Mouse (Mus musculus) cerebellum, adult 9-10 months (tissue): ENCODE results near the gene Alkbh2.

Experiments
- DNase-seq: peaks from one replicate; pipeline ENCODE4 v3.0.0; 2022

Alkbh2 gene

DNA sequence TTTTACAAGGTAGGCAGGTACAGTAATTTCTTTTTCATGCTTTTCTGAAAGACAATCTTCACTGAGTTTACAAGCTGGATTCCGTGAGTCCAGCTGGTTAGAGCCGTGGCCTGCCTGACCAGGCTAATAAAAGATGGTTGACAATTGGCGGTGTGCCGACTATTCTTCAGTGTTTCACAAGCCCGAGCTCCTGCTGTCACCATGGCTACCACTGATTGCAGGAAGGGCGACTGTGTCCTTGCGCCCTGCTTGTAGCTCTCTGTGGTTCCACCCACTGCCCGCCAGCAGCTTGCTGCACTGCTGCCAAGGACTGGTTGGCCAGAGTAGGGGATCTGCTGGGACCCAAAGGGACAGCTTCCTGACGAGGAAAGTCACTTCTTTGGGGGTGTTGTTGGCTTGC, 11.2 kb upstream of the Alkbh2 start:
- peak; percentile 54 for DNase-seq

DNA sequence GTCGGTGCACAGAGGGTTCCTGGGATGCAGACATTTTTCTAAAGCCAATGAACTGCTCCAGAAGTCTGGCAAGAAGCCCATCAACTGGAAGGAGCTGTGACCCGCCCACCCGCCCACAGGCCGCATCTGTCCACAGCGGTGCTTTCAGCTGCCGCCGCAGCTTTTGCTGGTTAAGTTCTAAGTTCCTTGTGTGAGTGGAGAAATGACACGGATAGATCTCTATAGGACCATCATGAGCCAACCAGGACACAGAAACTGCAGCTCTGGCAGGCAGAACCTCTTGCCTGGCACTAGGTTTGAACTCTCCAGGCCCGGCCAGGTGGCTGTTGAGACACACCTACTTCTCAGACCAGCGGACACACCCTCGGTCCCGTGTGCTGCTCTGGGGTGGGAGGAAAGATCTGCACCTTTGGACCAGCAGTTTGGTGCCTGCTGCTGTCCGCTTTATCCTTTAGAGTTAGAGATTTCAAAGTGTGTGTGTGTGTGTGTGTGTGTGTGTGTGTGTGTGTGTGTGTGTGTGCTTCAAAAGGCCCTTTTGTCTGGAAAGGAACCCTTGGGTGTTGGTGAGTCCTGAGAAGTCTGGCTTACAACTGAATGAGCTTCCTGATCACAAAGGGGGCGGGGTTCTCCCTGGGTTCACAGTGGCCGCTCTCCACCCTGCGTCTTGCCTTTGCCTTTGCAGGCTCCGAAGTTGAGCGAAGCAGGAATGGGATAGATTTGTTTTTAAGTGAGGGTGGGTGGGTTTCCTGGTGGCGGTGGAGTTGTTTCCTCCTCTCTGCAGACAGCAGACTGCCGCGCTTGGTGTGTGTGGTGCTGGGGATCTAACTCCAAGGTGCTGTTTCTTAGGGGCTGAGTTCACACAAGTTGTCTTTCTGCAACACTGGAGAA, 10.5 kb upstream of the Alkbh2 start:
- no peak for DNase-seq

DNA sequence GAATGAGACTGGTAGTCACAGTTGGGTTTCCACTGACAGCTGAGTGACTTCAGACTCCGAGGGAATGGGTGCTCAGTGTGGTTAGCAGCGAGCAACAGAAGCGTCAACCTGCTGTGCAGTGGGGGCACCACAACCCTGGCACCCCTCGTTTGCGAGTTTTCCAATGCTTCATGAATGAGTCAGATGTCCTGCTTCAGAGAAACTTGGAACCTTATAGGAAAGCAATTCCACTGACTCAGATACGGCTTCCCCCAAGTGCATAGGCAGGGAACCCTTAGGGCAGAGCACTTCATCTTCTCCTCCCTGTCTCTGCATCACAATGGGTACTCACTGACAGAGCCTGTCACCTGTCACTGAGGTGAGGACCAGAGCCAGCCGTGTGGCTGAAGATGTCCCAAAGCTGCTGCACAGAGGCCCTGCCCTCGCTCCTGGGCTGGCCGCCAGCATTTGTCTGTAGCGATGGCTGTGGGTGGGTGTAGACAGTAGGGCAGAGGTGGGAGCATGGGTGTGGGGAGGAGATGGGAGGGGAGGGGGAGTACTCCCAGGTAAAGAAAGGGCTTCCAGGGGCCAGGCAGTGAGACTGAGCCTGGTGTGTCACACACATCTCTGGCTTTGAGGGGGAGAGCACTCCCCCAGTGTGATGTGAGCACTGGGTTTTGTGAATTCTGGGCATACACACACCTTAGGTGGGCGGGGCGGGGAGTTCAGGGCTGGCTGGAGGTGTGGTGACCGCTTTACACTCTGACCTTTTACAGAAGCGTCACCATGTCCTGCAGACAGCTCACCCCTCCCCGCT, 9.7 kb upstream of the Alkbh2 start:
- DNase-seq = no peak

DNA sequence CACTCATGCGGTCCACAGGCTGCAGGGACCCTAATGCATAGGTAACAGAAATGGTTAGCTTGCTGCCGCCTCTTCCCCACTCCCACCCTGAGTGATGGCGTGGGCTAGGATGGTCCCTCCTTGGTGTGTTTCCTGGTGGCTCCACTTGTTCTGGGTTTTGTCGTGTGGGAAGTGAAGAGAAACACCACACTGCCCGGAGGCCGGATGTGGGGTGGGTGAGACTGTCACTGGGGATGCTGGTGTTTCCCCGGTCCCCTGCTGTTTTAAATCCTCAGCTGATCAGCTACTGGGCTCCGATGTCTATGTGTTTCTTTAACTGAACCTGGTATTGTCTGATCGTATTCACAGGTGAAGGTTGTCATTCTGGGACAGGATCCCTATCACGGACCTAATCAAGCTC, 7.5 kb upstream of the Alkbh2 start:
- no peak for DNase-seq

DNA sequence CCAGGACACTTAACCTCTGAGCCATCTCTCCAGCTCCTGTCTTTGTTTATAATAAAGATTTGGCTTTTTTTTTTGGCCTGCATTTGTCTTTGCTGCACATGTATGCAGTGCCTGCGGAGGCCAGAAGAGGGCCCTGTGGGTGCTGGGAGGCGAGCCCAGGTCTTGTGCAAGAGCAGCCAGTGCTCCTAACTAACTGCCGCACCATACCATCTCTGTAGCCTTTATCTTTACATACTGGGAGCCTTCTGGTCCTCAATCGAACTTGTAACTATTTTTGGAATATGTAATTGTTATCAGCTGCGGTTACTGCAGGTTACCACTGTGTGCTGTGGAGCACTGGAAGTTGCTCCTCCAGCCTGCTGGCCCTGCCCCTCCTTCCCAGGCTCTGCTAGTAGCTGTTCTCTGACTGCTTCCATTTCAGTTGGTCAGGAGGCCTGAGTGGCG, 6.1 kb upstream of the Alkbh2 start:
- no peak for DNase-seq

DNA sequence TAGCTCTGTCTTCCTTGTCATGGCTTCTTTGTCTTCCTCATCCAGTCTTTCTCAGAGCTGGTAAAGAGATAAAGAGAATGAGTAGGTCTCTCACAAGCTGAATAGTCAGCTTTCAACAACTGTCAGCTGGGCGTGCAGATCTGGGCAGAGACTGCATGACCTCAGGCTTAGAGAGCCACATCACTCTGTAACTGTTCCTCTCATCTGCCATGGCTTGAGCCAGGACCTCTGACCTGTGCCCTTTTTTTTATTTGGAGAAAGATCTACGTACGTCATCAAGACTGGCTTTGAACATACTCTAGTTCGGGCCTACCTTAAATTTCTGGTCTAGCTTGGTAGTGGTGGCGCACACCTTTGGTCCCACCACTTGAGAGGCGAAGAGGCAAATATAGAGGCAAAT, 4.8 kb upstream of the Alkbh2 start:
- no peak for DNase-seq

DNA sequence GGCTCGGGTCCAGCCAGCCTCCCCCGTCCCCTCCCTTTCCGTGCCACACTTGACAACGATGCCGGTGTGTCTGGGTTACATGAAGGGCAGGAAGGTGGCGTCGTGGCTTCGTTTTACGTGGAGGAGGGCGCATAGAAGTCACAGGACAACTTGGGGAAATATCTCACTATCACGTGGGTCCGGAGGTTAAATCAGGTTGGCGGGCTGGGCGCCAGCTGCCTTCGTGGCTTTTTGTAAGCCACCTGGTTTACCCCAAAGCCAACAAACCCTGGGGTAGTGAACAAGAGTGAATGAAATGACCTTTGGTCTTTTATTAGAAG, 3.5 kb upstream of the Alkbh2 start:
- DNase-seq = peak; percentile 73

DNA sequence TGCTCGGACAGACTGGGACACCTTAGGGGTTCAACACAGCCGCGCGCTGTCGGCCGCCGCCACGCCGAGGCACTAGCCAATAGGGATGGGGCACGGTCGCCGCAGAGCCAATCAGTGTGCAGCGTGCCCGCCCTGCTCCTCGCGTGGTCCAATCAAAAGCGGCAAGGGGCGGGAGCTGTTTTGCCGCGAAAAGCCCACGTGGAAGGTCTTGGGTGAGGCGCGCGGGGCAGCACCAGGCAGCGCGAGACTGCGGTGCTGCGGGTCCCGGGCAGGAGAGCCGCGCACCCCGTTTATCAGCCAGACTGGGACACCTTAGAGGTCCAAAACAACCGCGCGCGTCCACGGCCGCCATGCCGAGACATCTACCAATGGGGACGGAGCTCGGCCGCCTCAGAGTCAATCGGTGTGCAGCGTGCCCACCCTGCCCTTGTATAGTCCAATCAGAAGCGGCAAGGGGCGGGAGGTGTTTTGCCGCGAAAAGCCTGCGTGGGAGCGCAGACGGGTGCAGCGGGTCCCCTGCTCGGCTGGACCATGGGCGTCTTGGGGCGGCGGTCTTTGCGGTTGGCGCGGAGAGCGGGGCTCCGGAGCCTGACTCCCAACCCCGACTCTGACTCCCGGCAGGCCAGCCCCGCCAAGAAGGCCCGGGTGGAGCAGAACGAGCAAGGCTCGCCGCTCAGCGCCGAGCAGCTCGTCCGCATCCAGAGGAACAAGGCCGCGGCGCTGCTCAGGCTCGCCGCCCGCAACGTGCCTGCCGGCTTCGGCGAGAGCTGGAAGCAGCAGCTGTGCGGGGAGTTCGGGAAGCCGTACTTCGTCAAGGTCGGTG, 2.9 kb upstream of the Alkbh2 start:
- peak; percentile 92 for DNase-seq

DNA sequence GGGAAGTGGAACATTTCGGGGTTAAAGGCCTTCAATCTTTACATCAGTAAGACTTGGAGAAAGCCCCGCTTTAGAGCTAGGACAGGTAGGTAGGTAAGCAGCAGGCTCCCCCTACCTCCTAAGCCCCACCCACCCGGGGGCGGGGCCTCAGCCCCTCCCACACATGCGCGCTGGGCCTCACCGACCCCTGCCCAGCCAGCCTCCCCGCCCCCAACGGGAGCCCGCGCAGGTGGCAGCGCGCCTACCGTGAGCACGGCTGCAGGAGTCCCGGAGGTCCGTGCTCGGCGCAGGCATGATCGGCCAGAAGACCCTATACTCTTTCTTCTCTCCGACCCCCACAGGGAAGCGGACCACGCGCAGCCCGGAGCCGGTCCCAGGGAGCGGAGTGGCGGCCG, 2.2 kb upstream of the Alkbh2 start, which contains the start of gene Ung:
Gene Ung, plus strand, starts transcription at position 176 of the 395 bp plus-strand sequence.
- DNase-seq = peak; percentile 59

DNA sequence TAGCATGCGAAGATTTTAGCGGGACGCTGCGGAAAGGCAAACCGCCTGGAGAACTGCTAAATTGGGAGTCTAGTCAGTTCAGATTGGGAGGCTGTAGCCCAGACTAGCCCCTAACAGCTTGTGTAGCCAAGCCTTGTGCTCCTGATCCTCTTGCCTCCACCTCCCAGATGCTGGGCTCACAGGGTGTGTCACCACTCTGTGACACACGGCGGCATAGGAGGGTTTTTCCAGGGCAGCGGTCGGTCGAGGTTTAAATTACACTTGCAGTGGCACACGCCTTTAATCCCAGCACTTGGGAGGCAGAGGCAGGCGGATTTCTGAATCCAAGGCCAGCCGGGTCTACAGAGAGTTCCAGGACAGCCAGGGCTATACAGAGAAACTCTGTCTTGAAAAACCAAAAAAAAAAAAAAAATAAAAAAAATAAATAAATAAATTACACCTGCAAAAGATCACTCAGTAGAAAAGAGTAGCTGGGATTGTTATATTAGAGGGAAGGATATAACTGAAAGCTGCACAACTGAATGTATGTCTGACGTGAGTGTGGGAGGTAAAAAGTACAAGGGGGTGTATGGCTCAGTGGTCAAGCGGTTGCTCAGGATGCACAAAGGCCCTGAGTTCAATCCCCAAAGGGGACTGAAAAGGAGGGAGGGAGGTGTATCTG, 1.7 kb upstream of the Alkbh2 start:
- DNase-seq = no peak

DNA sequence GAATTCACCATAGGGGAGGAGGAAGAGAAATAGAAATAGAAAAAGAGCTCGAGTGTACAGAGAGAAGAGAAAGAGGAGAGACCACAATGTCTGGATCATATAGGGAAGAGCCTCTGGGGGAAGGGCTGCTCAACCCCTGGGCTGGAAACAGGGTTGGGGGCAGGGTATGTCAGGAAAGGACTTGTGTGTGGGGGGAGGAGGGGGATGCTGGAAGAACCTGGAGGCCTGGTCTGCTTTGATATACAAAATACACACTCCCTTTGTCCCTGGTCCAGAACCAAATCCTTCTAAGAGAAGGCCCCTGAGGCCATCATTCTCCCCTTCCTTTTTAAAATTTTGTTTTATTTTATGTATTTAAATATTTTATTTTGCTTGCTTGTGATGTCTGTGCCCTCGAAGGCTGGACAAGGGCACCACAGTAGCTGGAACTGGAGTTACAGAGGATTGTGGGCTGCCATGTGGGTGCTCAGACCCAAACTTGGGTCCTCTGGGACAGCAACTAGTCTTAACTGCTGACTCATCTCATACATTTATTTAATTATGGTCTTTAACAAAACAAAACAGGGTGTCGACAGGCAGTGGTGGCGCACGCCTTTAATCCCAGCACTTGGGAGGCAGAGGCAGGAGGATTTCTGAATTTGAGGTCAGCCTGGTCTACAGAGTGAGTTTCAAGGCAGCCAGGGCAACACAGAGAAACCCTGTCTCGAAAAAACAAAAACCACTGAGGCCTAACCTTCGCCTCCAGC, 1.3 kb downstream of the Alkbh2 start:
- DNase-seq = no peak

DNA sequence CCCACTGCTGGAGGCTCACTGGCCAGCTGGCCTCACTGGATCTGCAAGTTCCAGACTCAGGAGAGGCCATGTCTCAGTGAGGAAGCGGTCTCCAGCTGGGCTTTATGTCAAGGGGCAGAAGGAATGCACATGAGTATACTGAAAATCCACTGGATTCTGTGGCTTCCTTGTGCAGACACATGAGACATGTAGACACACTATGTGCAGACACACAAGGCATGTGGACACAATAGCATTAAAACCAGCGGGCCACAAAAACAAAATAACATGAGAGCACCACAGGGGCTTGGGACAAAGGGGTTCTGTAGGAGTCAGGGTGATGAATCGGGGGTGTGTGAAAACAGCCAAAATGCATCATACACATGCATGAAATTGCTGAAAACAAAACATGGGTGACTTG, 2.0 kb downstream of the Alkbh2 start:
- DNase-seq = no peak

DNA sequence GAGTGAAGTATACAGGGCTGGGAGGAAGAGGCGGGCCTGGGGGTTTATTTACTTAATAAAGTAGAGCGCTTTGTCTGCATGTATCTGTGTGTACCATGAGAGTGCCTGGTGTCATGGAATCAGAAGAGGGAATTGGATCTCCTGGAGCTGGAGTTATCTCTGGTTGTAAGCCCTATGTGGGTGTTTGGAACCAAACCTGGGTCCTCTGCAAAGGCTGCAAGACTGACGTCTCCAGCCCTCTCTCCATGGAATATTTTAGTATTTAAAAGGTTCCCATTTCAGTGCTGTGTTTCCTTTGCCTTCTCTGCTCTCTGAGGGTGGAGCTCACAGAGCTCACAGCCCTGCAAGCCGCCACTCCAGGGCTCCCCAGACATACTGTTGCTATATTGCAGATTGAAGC, 8.2 kb downstream of the Alkbh2 start:
- DNase-seq = no peak

DNA sequence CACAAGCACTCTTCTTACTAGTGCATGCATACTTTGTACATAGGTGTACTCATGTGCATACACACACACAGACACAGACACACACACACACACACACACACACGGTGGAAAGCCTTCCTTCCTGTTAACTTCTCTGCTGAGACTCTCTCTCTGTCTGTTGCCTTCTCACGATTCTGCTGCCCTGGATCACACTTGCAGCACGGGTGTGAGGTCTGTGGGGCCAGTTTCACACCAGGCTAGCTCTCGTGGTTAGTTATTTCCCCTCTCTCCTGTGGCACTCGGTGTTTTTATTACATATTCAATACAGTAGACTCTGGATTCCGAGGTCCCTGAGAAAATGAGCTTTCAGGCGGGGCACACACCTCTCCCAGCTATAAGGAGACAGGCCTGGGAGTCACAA, 11.4 kb downstream of the Alkbh2 start:
- DNase-seq = no peak

DNA sequence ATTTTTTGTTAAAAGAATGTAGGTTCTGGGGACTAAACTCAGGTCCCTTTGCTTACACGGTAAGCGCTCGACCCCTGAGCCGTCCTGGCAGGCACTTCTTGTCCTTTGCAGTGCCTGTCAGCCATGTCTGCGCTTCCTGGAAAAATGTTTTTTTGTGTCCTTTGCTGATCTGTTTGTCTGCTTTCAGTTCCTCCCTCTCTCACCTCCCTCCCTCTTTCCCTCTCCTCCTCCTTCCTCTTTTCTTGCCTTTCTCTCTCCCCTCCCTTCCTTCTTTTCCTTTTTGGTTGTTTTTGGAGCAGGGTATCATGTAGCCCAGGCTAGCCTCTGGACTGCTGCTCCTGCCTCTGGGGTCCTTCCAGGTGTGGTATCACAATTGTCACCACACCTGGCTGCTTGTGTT, 13.0 kb downstream of the Alkbh2 start:
- no peak for DNase-seq

DNA sequence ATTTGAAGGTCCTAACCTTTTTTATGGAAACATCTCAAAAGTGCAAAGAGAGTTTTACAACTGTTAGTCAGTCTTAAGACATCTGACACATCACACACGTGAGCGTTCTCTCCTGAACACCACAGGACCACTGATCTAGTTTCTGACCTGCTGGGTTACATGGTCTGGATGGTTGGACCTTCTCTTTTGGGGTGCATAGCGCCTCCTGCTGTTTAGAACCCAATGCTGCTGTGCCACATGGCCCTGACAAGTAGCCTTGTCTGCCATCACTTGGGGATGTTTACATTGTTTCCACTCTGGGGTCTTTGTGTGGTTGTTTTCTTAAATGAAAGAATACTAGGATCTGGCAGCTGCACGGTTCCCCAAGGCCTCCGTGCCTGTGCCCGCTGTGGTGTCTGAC, 14.7 kb downstream of the Alkbh2 start:
- DNase-seq = no peak

DNA sequence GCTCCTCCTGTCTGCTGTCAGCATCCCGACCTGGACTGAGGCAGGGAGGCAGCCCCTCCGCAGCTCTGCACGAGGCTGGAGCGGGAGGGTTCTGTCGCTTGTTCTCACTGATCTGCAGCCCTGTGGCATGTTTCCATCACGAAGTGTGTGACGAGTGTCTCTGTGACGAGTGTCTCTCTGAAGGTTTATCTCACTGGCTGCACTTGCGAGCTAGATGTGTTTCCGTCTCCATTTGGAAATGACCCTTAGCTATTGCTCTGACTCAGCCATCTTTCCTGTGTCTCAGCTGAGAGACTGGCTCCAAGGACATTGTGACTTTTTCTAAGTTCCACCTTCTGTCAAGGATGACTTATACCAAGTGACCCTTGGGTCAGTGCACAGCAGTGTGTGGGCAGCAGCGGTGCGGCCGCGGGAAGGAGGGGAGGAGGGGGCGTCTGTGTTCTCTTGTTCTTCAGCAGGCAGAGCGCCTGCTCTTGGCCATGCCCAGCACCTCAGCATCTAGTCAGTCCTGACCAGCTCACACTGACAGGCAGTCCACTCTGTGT, 21.6 kb downstream of the Alkbh2 start:
- no peak for DNase-seq

DNA sequence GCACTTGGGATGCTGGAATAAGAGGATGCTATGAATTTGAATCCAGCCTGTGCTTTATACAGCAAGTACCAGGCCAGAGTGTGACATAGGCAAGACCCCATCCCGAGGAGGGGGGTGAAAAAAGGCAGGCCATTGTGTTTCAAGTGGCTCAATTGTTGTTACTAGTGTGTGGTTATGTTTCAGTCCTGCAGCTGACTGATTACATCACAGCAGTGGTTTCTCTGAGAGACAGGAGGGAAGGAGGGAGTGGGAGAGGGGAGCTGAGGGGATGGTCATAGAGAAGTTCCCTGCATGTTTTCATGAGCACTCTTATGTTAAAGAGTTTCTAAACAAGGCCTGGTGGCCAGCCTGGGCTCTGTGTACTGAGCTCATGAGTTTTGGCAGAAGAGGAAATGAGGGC, 25.2 kb downstream of the Alkbh2 start:
- peak; percentile 45 for DNase-seq

DNA sequence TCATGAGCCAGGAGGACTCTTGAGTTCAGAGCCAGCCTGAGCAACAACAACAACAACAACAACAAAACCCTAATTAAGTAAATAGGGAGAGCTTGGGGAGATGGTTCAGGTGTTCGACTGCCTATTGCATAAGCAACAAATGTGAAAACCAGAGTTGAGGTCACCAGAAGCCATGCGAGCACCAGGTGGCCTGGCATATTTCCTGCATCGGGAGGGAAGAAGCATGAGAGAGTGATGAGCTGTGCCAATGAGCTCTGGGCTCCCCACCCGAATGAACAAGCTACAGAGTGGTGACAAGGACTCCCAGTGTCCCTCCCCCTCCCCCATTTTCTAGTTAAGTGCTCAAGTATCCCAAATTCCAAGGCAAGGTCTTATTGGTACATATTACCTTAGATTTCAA, 26.1 kb downstream of the Alkbh2 start:
- peak; percentile 65 for DNase-seq

DNA sequence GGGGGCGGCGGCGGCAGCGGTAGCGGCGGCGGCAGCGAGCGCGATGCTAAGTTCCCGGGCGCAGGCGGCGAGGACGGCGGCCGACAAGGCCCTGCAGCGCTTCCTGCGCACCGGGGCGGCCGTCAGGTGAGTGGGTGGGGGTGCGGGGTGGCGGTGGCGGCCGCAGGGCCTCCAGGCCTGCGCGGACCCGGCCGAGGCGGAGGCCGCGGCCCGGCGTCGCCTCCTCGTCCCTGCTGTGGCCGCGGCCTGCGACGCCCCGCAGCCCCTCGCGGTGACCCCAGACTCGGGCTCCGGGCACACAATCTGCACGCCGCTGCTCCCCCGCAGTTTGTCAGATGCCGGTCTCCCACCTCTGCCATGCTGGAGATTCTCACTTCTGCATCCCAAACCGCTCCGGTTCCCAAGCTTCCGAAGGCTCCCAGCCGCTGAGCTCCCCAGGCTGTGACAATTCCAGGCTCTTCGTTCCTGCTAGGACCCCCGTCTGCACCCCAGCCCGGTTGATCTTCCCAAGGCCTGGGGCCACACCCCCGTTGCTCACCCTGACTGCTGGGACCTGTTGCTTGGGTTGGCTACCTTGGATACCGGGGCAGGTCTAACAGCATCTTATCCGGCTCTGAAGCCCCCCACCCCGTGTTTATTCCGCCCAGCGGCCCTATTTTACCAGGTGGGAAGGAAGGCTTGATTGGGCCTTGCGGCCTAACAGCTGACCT, 27.5 kb downstream of the Alkbh2 start:
- DNase-seq = peak; percentile 55
